ENCODE assay signal across 25 mouse cellular contexts in genomic region chr1:138922886-138923285, GRCm38 (mm10). TPM values are rescaled to one million over a fixed set of nuclear protein-coding genes. Genes with fewer than 3 reads are reported as not detected.
DNase-seq lines count a peak whose midpoint lies in the region; ATAC-seq and TF ChIP-seq lines count a peak whose summit lies in the region.
"Had no signal": no experiment of that assay in that cellular context is flagged by ENCODE, and none has a peak within 500 bp of the region (broad histone marks: within the 10 kb centered on the region; RNA-seq: fewer than 3 reads in every experiment).

No protein-coding gene starts in this region.

- H3K27me3 ChIP-seq in heart, embryonic 11.5 days (ENCODE audit: control insufficient read depth, insufficient read depth, low read length) = no peaks in the 10 kb centered on the region
- H3K27me3 ChIP-seq in splenic B cell, adult 2 months (ENCODE audit: control insufficient read depth, insufficient read depth, low read length, poor library complexity, severe bottlenecking) = no peaks in the 10 kb centered on the region
- no peaks in the 10 kb centered on the region for H3K27me3 ChIP-seq in stomach, postnatal 0 days (ENCODE audit: control insufficient read depth, insufficient read depth, low read length)
- H3K27me3 ChIP-seq: embryonic facial prominence, embryonic 15.5 days; hindbrain, embryonic 12.5 days; Patski had no signal

- H3K36me3 ChIP-seq in heart, embryonic 11.5 days (ENCODE audit: control insufficient read depth, insufficient read depth, low read length) = no peaks in the 10 kb centered on the region
- H3K36me3 ChIP-seq in splenic B cell, adult 2 months (ENCODE audit: control insufficient read depth, insufficient read depth, low read length, poor library complexity, severe bottlenecking) = no peaks in the 10 kb centered on the region
- H3K36me3 ChIP-seq in stomach, postnatal 0 days (ENCODE audit: control insufficient read depth, insufficient read depth, low read length) = no peaks in the 10 kb centered on the region
- H3K36me3 ChIP-seq: embryonic facial prominence, embryonic 15.5 days; forebrain, embryonic 10.5 days; G1E; hindbrain, embryonic 12.5 days had no signal

- no peak for TF ChIP-seq EP300 in stomach, postnatal 0 days (optimal IDR thresholded peaks at IDR 0.05)

- H3K4me2 ChIP-seq in heart, embryonic 11.5 days = no peak overlapping the region
- H3K4me2 ChIP-seq in stomach, postnatal 0 days (replicated peaks; ENCODE audit: low read depth) = no peak overlapping the region
- H3K4me2 ChIP-seq: embryonic facial prominence, embryonic 15.5 days; hindbrain, embryonic 12.5 days had no signal

- no peak overlapping the region for H3K4me3 ChIP-seq in heart, embryonic 11.5 days (ENCODE audit: low read depth, low read length)
- no peak overlapping the region for H3K4me3 ChIP-seq in stomach, postnatal 0 days (ENCODE audit: low read depth, low read length)
- H3K4me3 ChIP-seq: embryonic facial prominence, embryonic 15.5 days; erythroblast, embryonic 14.5 days; forebrain, embryonic 10.5 days; hindbrain, embryonic 12.5 days had no signal

- ATAC-seq in heart, embryonic 11.5 days (replicated peaks; ENCODE audit: insufficient number of reproducible peaks, low FRiP score, low TSS enrichment) = no peak
- ATAC-seq in granulocyte monocyte progenitor cell, adult 5-6 weeks (replicated peaks; ENCODE audit: poor library complexity, severe bottlenecking) = peak; percentile 78
- ATAC-seq in stomach, postnatal 0 days (ENCODE audit: low FRiP score, low TSS enrichment) = no peak
- ATAC-seq: activated CD4-positive, CD25-positive, alpha-beta regulatory T cell, adult 4 months; forebrain, embryonic 14.5 days; hindbrain, embryonic 16.5 days; inflammation-experienced regulatory T-cells, adult 6 months; Patski had no signal

- no peak overlapping the region for H3K27ac ChIP-seq in heart, embryonic 11.5 days (ENCODE audit: low read depth, low read length)
- no peak overlapping the region for H3K27ac ChIP-seq in stomach, postnatal 0 days (replicated peaks)
- H3K27ac ChIP-seq: embryonic facial prominence, embryonic 15.5 days; forebrain, embryonic 10.5 days; hindbrain, embryonic 12.5 days had no signal

- 87% methylated on average over 6 of the region's 6 CpGs for WGBS in heart, embryonic 11.5 days (ENCODE audit: insufficient replicate concordance)
- WGBS in stomach, postnatal 0 days = 84% methylated on average over 6 of the region's 6 CpGs

- no peak for TF ChIP-seq CTCF in stomach, postnatal 0 days (IDR thresholded peaks at IDR 0.05; ENCODE audit: low read depth)

- DNase-seq in heart, adult 11 months = peak; percentile 46
- DNase-seq in spleen, postnatal 36 days (ENCODE audit: low spot score in 2 of 2) = peak; percentile 14 to 29
- DNase-seq in spleen, postnatal 14 days (ENCODE audit: low spot score in 2 of 2) = no peak
- peak; percentile 51 for DNase-seq in splenic B cell, adult 2 months (ENCODE audit: low read depth, low spot score)
- DNase-seq in embryo, embryonic 10.5 days (ENCODE audit: low spot score) = no peak
- no peak for DNase-seq in stomach, postnatal 0 days (ENCODE audit: low spot score)
- DNase-seq: adrenal gland, postnatal 14 days; cerebellum, adult 18-20 months; cerebellum, adult 9-11 months; cerebellum, postnatal 36 days; gastrocnemius, postnatal 14 days; heart, postnatal 10 days; heart, postnatal 4 days had no signal

- H3K9ac ChIP-seq in heart, embryonic 11.5 days (ENCODE audit: low read depth, low read length) = no peak overlapping the region
- H3K9ac ChIP-seq in stomach, postnatal 0 days (ENCODE audit: low read length) = no peak overlapping the region
- H3K9ac ChIP-seq: embryonic facial prominence, embryonic 15.5 days; hindbrain, embryonic 12.5 days had no signal

- no peaks in the 10 kb centered on the region for H3K9me3 ChIP-seq in heart, embryonic 11.5 days (replicated peaks; ENCODE audit: control insufficient read depth, low read length)
- H3K9me3 ChIP-seq in stomach, postnatal 0 days (ENCODE audit: control insufficient read depth, low read length) = no peaks in the 10 kb centered on the region
- H3K9me3 ChIP-seq: embryonic facial prominence, embryonic 15.5 days; forebrain, embryonic 10.5 days; G1E; hindbrain, embryonic 12.5 days had no signal

- H3K4me1 ChIP-seq in heart, embryonic 11.5 days (ENCODE audit: control insufficient read depth, insufficient read depth, low read length) = peaks cover 6% of the 10 kb centered on the region; the same call in 1 of the 2 replicates
- no peaks in the 10 kb centered on the region for H3K4me1 ChIP-seq in stomach, postnatal 0 days (replicated peaks; ENCODE audit: control insufficient read depth, insufficient read depth)
- H3K4me1 ChIP-seq: embryonic facial prominence, embryonic 15.5 days; forebrain, embryonic 10.5 days; hindbrain, embryonic 12.5 days had no signal

RNA-seq across cellular contexts. Expression of gene Dennd1b, which starts 40.3 kb away (rescaled TPM):
- polyA plus RNA-seq in heart, embryonic 11.5 days (2014; fragmentation: Nextera tagmentation; extraction: Ambion mirVana) = 10.1 and 14.3 TPM in 2 replicates
- total RNA-seq in granulocyte monocyte progenitor cell, adult 5-6 weeks (2014; fragmentation: Nextera tagmentation) = 33.4 and 35.0 TPM in 2 replicates
- 19.0 and 22.0 TPM in 2 replicates for total RNA-seq in granulocyte monocyte progenitor cell, adult 5-6 weeks (2017)
- polyA plus RNA-seq in stomach, postnatal 0 days (2015; fragmentation: Nextera tagmentation; extraction: Ambion mirVana) = 10.4 and 10.7 TPM in 2 replicates
- polyA plus RNA-seq: erythroblast, embryonic 14.5 days had no signal

Comparison
In these comparisons a context has a peak if more than half of its experiments do, and no peak if none do; other contexts are left out.
1. DNase-seq: peak in heart, adult 11 months (single experiment), spleen, postnatal 36 days (2 of 2) and splenic B cell, adult 2 months (single experiment); none in spleen, postnatal 14 days (0 of 2), embryo, embryonic 10.5 days (single experiment) and stomach, postnatal 0 days (single experiment).